Mouse (Mus musculus): ENCODE results near the gene Siae.

Siae gene

GRCm38 (mm10) chr9:37554838-37555748 is at the start of gene Siae:
Gene Siae (plus strand): TSS chr9:37555698.
- DNase-seq (ENCODE audit: low spot score in 2 of 2): no peak

GRCm38 (mm10) chr9:37506023-37506422 is 49.5 kb upstream of the Siae start:
- DNase-seq (ENCODE audit: low spot score in 2 of 2): no peak

- no peak for DNase-seq (ENCODE audit: low spot score in 2 of 2)
Observed at GRCm38 (mm10) chr9:37512097-37512496, 43.4 kb upstream of the Siae start.

GRCm38 (mm10) chr9:37514456-37514855 is 41.0 kb upstream of the Siae start:
- no peak for DNase-seq (ENCODE audit: low spot score in 2 of 2)

DNA sequence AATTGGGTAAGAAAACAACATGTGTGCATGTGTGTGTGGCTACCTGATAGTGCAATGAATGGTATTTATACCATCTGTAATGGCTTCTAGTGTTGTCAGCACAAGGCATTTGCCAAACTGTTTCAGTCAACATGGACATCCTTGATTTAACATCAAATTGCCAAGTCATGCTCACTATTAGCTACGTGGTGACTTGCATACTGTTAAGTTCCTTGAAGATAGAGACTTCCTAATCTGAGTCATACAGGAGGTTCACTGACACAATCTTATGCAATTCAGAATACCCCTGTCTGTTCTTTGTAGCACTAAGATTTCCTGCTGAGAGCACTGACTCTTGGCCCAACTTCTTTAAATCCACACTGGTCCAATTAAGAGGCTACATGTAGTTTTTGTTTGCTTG is 38.0 kb upstream of the Siae start:
- no peak for DNase-seq (ENCODE audit: low spot score in 2 of 2)

- DNase-seq (ENCODE audit: low spot score in 2 of 2): no peak
Observed at GRCm38 (mm10) chr9:37518991-37519390, 36.5 kb upstream of the Siae start.

- no peak for DNase-seq (ENCODE audit: low spot score in 2 of 2)
Observed at GRCm38 (mm10) chr9:37519995-37520394, 35.5 kb upstream of the Siae start.

DNA sequence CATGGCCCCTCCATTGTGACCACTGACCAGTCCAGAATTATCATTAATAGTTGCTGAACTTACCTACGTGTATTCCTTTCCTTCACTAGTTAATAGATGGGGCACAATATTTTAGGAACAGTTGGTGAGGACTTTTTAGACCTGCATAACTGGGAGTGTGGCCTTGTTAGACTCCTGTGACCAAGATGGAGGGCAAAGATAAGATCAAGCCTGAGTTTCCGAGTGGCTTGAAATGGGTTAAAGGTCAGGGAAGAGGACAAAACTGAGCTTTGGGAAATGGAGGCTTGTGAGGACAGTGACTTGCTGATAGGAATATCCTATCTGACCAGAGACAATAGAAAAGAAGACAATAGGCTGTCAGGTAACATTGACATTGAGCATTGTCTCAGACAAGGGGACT is 30.0 kb upstream of the Siae start:
- DNase-seq (ENCODE audit: low spot score in 2 of 2): no peak

DNA sequence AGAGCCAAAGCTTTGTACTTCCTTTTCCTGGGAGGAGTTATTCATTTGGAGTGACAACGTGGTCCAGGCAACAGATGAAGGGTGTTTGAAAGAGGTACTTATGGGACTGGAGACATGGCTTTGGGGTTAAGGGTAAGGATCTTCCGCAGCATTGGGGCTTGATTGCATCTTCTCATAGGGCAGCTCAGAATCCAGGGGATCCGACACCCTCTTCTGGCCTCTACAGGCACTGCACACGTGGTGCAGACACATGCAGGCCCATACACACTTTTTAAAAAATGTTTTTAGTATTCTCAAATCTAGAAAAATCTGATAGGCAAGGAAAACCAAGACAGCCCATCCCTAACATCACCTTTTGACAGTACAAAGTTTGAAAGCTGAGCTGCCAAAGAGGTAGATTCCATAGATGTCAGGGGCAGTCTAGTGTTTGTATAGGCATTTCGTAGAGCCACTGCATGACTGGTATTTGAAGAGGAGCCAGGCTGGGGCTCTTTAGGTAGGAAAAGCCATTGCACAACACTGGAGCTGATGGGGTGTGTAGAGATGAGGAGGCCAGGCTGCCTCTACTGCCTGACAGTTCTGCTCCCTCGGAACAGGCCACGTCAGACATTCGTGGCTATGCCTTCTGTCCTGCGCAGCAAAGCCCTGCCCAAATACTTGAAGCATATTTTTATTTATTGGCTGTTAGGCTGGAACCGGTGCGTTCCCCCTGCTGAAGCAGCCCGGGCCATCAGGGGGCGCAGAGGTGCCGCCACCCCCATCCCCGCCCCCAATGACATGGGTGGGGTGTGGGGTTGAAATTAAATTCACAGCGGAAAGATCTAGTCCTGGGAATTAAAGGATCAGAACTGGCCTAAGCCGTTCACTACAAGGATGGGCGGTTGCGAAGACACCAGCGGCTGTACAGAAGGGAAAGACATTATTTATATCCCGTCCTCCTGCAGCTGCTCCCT is 28.8 kb upstream of the Siae start:
- no peak for DNase-seq (ENCODE audit: low spot score in 2 of 2)

DNA sequence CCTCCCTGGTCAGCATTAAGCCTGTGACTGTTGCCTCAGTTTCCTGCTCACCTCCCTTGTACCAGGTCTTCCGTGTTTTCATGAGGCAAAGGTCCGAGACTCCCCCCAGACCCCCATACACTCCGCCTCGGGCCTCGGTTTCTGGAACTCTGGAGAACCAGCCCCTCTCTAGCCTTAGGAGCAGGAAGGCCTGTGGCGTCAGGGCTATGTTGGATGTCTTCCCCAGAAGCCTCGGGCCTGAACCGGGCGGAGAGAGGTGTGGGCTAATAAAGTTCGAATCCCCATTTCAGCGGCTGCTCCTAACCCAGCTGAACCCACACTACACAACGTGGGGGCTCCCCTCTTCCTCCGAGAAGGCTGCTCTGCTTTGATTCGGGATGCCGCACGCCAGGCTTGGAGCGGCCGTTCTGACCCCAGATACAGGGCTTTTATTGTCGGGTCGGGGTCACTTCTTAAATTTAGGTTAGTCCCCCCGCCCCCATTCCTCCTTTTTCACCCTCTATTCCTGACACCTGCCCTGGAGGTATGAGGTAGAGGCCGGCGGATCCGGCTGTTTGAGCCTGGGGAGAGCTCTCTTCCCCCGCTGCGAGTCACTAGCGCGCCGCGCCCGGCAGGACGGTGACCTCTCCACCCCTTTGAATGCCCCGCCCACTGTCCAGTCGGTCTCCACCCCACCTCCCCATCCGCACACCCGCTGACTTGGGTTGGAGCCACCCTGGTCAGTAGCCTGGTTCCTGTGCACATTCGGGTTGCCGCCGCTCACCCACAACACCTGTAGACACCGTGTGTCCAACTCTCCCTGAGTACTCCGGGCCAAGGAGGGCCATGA is 27.9 kb upstream of the Siae start, which contains the start of gene Esam:
Gene Esam (plus strand): TSS at position 683 of the 829 bp plus-strand sequence.
- no peak for DNase-seq (ENCODE audit: low spot score in 2 of 2)

GRCm38 (mm10) chr9:37528225-37528970 is 27.1 kb upstream of the Siae start:
- no peak for DNase-seq (ENCODE audit: low spot score in 2 of 2)

GRCm38 (mm10) chr9:37530031-37530887 is 25.2 kb upstream of the Siae start:
- no peak for DNase-seq (ENCODE audit: low spot score in 2 of 2)

GRCm38 (mm10) chr9:37530888-37531705 is 24.4 kb upstream of the Siae start:
- no peak for DNase-seq (ENCODE audit: low spot score in 2 of 2)

DNA sequence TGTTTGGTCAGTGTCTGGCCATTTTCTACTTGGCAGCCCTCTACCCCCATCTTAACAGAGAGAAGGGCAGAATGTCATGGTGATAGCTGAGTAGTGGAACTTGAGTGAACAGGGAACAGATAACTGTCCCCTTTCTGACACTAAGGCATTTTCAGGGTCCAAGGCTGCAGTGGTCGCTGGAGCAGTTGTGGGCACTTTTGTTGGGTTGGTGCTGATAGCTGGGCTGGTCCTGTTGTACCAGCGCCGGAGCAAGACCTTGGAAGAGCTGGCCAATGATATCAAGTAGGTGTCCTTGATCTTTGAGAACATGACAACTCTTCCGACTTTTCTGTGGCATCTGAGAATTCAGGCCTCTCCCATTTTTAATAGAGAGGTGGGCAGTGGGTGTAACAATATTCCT is 18.6 kb upstream of the Siae start:
- no peak for DNase-seq (ENCODE audit: low spot score in 2 of 2)

DNA sequence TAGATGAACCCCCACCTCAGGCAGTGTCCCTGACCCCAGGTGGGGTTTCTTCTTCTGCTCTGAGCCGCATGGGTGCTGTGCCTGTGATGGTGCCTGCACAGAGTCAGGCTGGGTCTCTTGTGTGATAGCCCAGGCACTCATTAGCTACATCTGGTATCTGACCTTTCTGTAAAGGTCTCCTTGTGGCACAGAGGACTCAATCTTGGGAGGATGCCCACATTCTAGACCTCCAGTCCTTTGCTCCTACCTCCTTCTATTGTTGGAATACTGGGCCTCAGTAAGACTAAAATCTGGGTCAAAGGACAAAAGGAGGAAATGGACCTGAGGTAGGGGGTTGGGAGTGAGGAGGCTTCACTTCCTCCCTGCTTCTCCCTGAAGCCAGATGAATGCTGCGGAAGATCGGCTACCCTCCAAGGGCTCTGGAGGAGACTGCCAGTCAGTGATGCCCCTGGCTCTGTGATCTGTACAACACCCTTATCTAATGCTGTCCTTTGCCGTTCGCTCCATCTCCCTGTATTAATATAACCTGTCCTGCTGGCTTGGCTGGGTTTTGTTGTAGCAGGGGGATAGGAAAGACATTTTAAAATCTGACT is 17.7 kb upstream of the Siae start:
- DNase-seq (ENCODE audit: low spot score in 2 of 2): no peak

GRCm38 (mm10) chr9:37539170-37540025 is 16.1 kb upstream of the Siae start, which contains the start of gene Vsig2:
Gene Vsig2 (plus strand): TSS chr9:37539255.
- no peak for DNase-seq (ENCODE audit: low spot score in 2 of 2)

GRCm38 (mm10) chr9:37540226-37540625 is 15.3 kb upstream of the Siae start:
- DNase-seq (ENCODE audit: low spot score in 2 of 2): no peak
